Mouse (Mus musculus): ENCODE measurements around the gene Cblb.

DNA sequence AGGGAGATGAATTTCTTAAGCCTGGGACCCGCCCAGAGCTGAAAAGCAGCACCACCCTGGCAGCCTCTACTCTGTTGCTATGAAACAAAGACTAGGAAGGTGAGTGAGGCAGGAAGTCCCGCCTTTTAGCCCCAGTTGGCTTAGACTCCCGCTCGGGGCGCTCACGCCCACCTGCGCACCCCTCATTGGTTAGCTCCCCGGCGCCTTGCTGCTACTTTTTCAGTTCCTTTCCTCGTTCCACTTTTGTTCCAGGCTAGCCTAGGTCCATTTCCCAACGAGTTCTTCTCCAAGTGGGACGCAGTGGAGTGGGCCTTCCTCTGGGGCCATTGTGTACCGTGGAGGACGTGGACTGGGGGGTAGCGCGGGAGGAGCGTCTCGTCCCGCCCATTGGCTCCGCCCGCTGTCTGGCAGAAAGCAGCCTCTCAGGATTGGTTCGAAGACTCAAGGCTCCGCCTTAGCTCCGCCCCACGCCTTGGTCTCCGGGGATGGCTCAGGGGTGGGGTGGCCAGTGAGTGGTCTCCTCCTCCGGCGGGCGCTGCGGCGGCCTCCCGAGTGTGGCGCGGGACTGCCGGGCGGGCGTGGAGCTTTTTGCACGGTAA lies at the start of gene Cblb:
- TF ChIP-seq CTCF (IDR thresholded peaks at IDR 0.05; ENCODE audit: extremely low read depth, insufficient read depth, low read length) = no peak
- TF ChIP-seq POLR2A (IDR thresholded peaks at IDR 0.05; ENCODE audit: extremely low read depth, insufficient read depth, low read length) = peak; percentile 85

Data from cortical plate, adult 2 months (tissue).